Mouse (Mus musculus): Measurements from ENCODE around the gene 6430531B16Rik. TPM values are rescaled to one million over a fixed set of nuclear protein-coding genes. Genes with fewer than 3 reads are reported as not detected.

6430531B16Rik gene
- polyA plus RNA-seq, 1 experiment: 1.0 TPM

GRCm38 (mm10) chr7:139971436-139971835 lies 7.1 kb downstream of the 6430531B16Rik start:
- DNase-seq (ENCODE audit: extremely low spot score in 1 of 2, low spot score in 1 of 2): no peak

- DNase-seq (ENCODE audit: extremely low spot score in 1 of 2, low spot score in 1 of 2): no peak
Measured at GRCm38 (mm10) chr7:139970979-139971378, 7.6 kb downstream of the 6430531B16Rik start.

GRCm38 (mm10) chr7:139970216-139970919 lies 8.2 kb downstream of the 6430531B16Rik start:
- no peak for DNase-seq (ENCODE audit: extremely low spot score in 1 of 2, low spot score in 1 of 2)

- DNase-seq (ENCODE audit: extremely low spot score in 1 of 2, low spot score in 1 of 2): peak; percentile 72 to 97
Measured at GRCm38 (mm10) chr7:139969348-139970130, 9.0 kb downstream of the 6430531B16Rik start.

GRCm38 (mm10) chr7:139968428-139968827 lies 10.1 kb downstream of the 6430531B16Rik start:
- DNase-seq (ENCODE audit: extremely low spot score in 1 of 2, low spot score in 1 of 2): no peak

- DNase-seq (ENCODE audit: extremely low spot score in 1 of 2, low spot score in 1 of 2): no peak
Measured at GRCm38 (mm10) chr7:139967175-139967574, 11.4 kb downstream of the 6430531B16Rik start.

GRCm38 (mm10) chr7:139963814-139964213 lies 14.7 kb downstream of the 6430531B16Rik start:
- DNase-seq (ENCODE audit: extremely low spot score in 1 of 2, low spot score in 1 of 2): no peak

- DNase-seq (ENCODE audit: extremely low spot score in 1 of 2, low spot score in 1 of 2): no peak
Measured at GRCm38 (mm10) chr7:139961141-139961540, 17.4 kb downstream of the 6430531B16Rik start.

- no peak for DNase-seq (ENCODE audit: extremely low spot score in 1 of 2, low spot score in 1 of 2)
Measured at GRCm38 (mm10) chr7:139957958-139958357, 20.6 kb downstream of the 6430531B16Rik start.

GRCm38 (mm10) chr7:139957437-139957836 lies 21.1 kb downstream of the 6430531B16Rik start:
- no peak for DNase-seq (ENCODE audit: extremely low spot score in 1 of 2, low spot score in 1 of 2)

- no peak for DNase-seq (ENCODE audit: extremely low spot score in 1 of 2, low spot score in 1 of 2)
Measured at GRCm38 (mm10) chr7:139956658-139957057, 21.9 kb downstream of the 6430531B16Rik start.

GRCm38 (mm10) chr7:139955505-139955904 lies 23.1 kb downstream of the 6430531B16Rik start:
- DNase-seq (ENCODE audit: extremely low spot score in 1 of 2, low spot score in 1 of 2): no peak

- DNase-seq (ENCODE audit: extremely low spot score in 1 of 2, low spot score in 1 of 2): no peak
Measured at GRCm38 (mm10) chr7:139951991-139952633, 26.4 kb downstream of the 6430531B16Rik start.

- DNase-seq (ENCODE audit: extremely low spot score in 1 of 2, low spot score in 1 of 2): no peak
Measured at GRCm38 (mm10) chr7:139951079-139951478, 27.5 kb downstream of the 6430531B16Rik start.

- DNase-seq (ENCODE audit: extremely low spot score in 1 of 2, low spot score in 1 of 2): no peak
Measured at GRCm38 (mm10) chr7:139950283-139950971, 28.1 kb downstream of the 6430531B16Rik start.

- no peak for DNase-seq (ENCODE audit: extremely low spot score in 1 of 2, low spot score in 1 of 2)
Measured at GRCm38 (mm10) chr7:139949893-139950282, 28.7 kb downstream of the 6430531B16Rik start.

GRCm38 (mm10) chr7:139946032-139946431 lies 32.5 kb downstream of the 6430531B16Rik start:
- no peak for DNase-seq (ENCODE audit: extremely low spot score in 1 of 2, low spot score in 1 of 2)

- no peak for DNase-seq (ENCODE audit: extremely low spot score in 1 of 2, low spot score in 1 of 2)
Measured at GRCm38 (mm10) chr7:139945516-139945915, 33.0 kb downstream of the 6430531B16Rik start.

GRCm38 (mm10) chr7:139944291-139945240 lies 34.0 kb downstream of the 6430531B16Rik start:
- DNase-seq (ENCODE audit: extremely low spot score in 1 of 2, low spot score in 1 of 2): no peak

Measured in frontal cortex, adult 2 months (tissue).